Mouse (Mus musculus) frontal cortex, postnatal 10 days (tissue): Measurements from ENCODE around the gene Myoz1.
"Not testable (repeated sequence)": the region's sequence is repeated elsewhere in the genome, so short reads cannot be mapped to it uniquely, and the experiment has no call there.

Experiments used
- DNase-seq, 2 experiments: peaks; one replicate each; pipeline ENCODE4 v3.0.0; 2022; ENCODE audit warnings: low spot score in 2 of 2, mixed read lengths in 1 of 2

Gene Myoz1

GRCm38 (mm10) chr14:20638702-20639101 is 17.6 kb downstream of the Myoz1 start:
- no peak for DNase-seq

GRCm38 (mm10) chr14:20637818-20638574 is 18.3 kb downstream of the Myoz1 start:
- DNase-seq: no peak

GRCm38 (mm10) chr14:20636968-20637367 is 19.4 kb downstream of the Myoz1 start:
- DNase-seq: not testable (repeated sequence)

GRCm38 (mm10) chr14:20635546-20635945 is 20.8 kb downstream of the Myoz1 start:
- DNase-seq: no peak

GRCm38 (mm10) chr14:20631253-20631652 is 25.1 kb downstream of the Myoz1 start:
- no peak for DNase-seq

GRCm38 (mm10) chr14:20626971-20627370 is 29.4 kb downstream of the Myoz1 start:
- DNase-seq: no peak

GRCm38 (mm10) chr14:20626447-20626846 is 29.9 kb downstream of the Myoz1 start:
- no peak for DNase-seq

GRCm38 (mm10) chr14:20622907-20623306 is 33.4 kb downstream of the Myoz1 start:
- no peak for DNase-seq

GRCm38 (mm10) chr14:20622412-20622811 is 33.9 kb downstream of the Myoz1 start:
- no peak for DNase-seq

- DNase-seq: no peak
Measured at GRCm38 (mm10) chr14:20621903-20622302, 34.4 kb downstream of the Myoz1 start.

GRCm38 (mm10) chr14:20619131-20619530 is 37.2 kb downstream of the Myoz1 start:
- no peak for DNase-seq

- DNase-seq: no peak
Measured at GRCm38 (mm10) chr14:20618211-20618610, 38.1 kb downstream of the Myoz1 start.

- DNase-seq: no peak
Measured at GRCm38 (mm10) chr14:20616421-20616820, 39.9 kb downstream of the Myoz1 start.

GRCm38 (mm10) chr14:20615075-20615474 is 41.3 kb downstream of the Myoz1 start:
- no peak for DNase-seq

GRCm38 (mm10) chr14:20612820-20613219 is 43.5 kb downstream of the Myoz1 start:
- DNase-seq: no peak

GRCm38 (mm10) chr14:20610146-20610545 is 46.2 kb downstream of the Myoz1 start:
- no peak for DNase-seq

- no peak for DNase-seq
Measured at GRCm38 (mm10) chr14:20609519-20609918, 46.8 kb downstream of the Myoz1 start.

- no peak for DNase-seq
Measured at GRCm38 (mm10) chr14:20607396-20608126, 48.8 kb downstream of the Myoz1 start.

- no peak for DNase-seq
Measured at GRCm38 (mm10) chr14:20601287-20601686, 55.1 kb downstream of the Myoz1 start.

- no peak for DNase-seq
Measured at GRCm38 (mm10) chr14:20600203-20600602, 56.1 kb downstream of the Myoz1 start.

- DNase-seq: no peak
Measured at GRCm38 (mm10) chr14:20599542-20599941, 56.8 kb downstream of the Myoz1 start.
